Mouse (Mus musculus) layer of hippocampus, adult 18-20 months (tissue): ENCODE results near the gene Lhfpl5. TPM values are rescaled to one million over a fixed set of nuclear protein-coding genes. Genes with fewer than 3 reads are reported as not detected.
"Not testable (repeated sequence)": the region's sequence is repeated elsewhere in the genome, so short reads cannot be mapped to it uniquely, and the experiment has no call there.

Experiments used
- DNase-seq, 2 experiments: peaks; one replicate each; pipeline ENCODE4 v3.0.0; 2022; ENCODE audit warnings: low spot score in 2 of 2
- long read RNA-seq: library from polyadenylated mRNA; stranded (forward); transcript quantifications from one replicate; pipeline ENCODE4 v2.0.0, GENCODE M21; 2021
- total RNA-seq, 2 experiments: library from RNA; stranded (reverse); gene quantifications; 2 replicates each; pipeline ENCODE4 v1.2.3; 2021

The Lhfpl5 gene
- 1 to 10 TPM; 3.8 to 3.9 TPM for total RNA-seq
- long read RNA-seq, transcript Lhfpl5-201 (4 exons, 1,313 nt): major isoform, 6 of 6 reads
- long read RNA-seq, partial matches to known transcripts: 0 of 6 reads
- long read RNA-seq, other reads (novel, unspliced or antisense): 0 of 6 reads

GRCm38 (mm10) chr17:28575244-28576125, at the start of gene Lhfpl5:
Gene Lhfpl5, plus strand, starts transcription at chr17:28575641.
- DNase-seq: no peak

- no peak for DNase-seq
These were observed 48.0 kb upstream of the Lhfpl5 start for GRCm38 (mm10) chr17:28527184-28528042.

GRCm38 (mm10) chr17:28528043-28528351, 47.4 kb upstream of the Lhfpl5 start:
- DNase-seq: peak; percentile 87 to 94

- no peak for DNase-seq
These were observed 46.3 kb upstream of the Lhfpl5 start for GRCm38 (mm10) chr17:28529116-28529515.

- DNase-seq: no peak
These were observed 44.9 kb upstream of the Lhfpl5 start, which contains the start of gene Armc12 for GRCm38 (mm10) chr17:28530506-28530905. Gene Armc12, plus strand, starts transcription at chr17:28530806.

- DNase-seq: no peak
These were observed 43.5 kb upstream of the Lhfpl5 start for GRCm38 (mm10) chr17:28531946-28532345.

- no peak for DNase-seq
These were observed 42.9 kb upstream of the Lhfpl5 start for GRCm38 (mm10) chr17:28532557-28532956.

GRCm38 (mm10) chr17:28533327-28533726, 42.1 kb upstream of the Lhfpl5 start:
- no peak for DNase-seq

- DNase-seq: no peak
These were observed 37.6 kb upstream of the Lhfpl5 start for GRCm38 (mm10) chr17:28537881-28538280.

GRCm38 (mm10) chr17:28546925-28547324, 28.5 kb upstream of the Lhfpl5 start:
- DNase-seq: no peak

GRCm38 (mm10) chr17:28548550-28548949, 26.9 kb upstream of the Lhfpl5 start:
- DNase-seq: no peak

- no peak for DNase-seq
These were observed 26.3 kb upstream of the Lhfpl5 start, which contains the start of gene Clpsl2 for GRCm38 (mm10) chr17:28549111-28549510. Gene Clpsl2, plus strand, starts transcription at chr17:28549411.

- DNase-seq: peak; percentile 54 to 84
These were observed 22.2 kb upstream of the Lhfpl5 start for GRCm38 (mm10) chr17:28553040-28553793.

GRCm38 (mm10) chr17:28554021-28554420, 21.4 kb upstream of the Lhfpl5 start:
- not testable (repeated sequence) for DNase-seq

GRCm38 (mm10) chr17:28556635-28557396, 18.6 kb upstream of the Lhfpl5 start:
- DNase-seq: no peak

- no peak for DNase-seq
These were observed 17.7 kb upstream of the Lhfpl5 start for GRCm38 (mm10) chr17:28557772-28558171.

GRCm38 (mm10) chr17:28560598-28560997, 14.8 kb upstream of the Lhfpl5 start, which contains the start of gene Clps:
Gene Clps, minus strand, starts transcription at chr17:28560766.
- DNase-seq: no peak

GRCm38 (mm10) chr17:28561613-28562012, 13.8 kb upstream of the Lhfpl5 start:
- DNase-seq: no peak

- no peak for DNase-seq
These were observed 10.3 kb upstream of the Lhfpl5 start for GRCm38 (mm10) chr17:28565181-28565580.

- no peak for DNase-seq
These were observed 7.9 kb upstream of the Lhfpl5 start for GRCm38 (mm10) chr17:28567541-28567940.
